Mouse (Mus musculus) 3T3-L1 (cell line): ENCODE measurements around the gene AC109138.7.

ENCODE experiments used
- DNase-seq: peaks from one replicate; pipeline ENCODE4 v3.0.0-alpha.2; 2015; ENCODE audit warnings: low read depth, low spot score

The AC109138.7 gene

GRCm38 (mm10) chr19:4214071-4214770 lies at the start of gene AC109138.7, which contains the start of gene Clcf1:
AC109138.7 (plus strand) TSS chr19:4214357.
Clcf1 (plus strand) TSS chr19:4214238.
- peak; percentile 89 for DNase-seq

GRCm38 (mm10) chr19:4164721-4165120 lies 49.4 kb upstream of the AC109138.7 start:
- DNase-seq, result no peak

- no peak for DNase-seq
These were observed 47.3 kb upstream of the AC109138.7 start for GRCm38 (mm10) chr19:4166678-4167476.

GRCm38 (mm10) chr19:4169378-4169784 lies 44.8 kb upstream of the AC109138.7 start:
- peak; percentile 98 for DNase-seq

- DNase-seq, result no peak
These were observed 44.3 kb upstream of the AC109138.7 start for GRCm38 (mm10) chr19:4169810-4170209.

GRCm38 (mm10) chr19:4170723-4171392 lies 43.3 kb upstream of the AC109138.7 start:
- DNase-seq, result no peak

- no peak for DNase-seq
These were observed 42.5 kb upstream of the AC109138.7 start for GRCm38 (mm10) chr19:4171393-4172290.

GRCm38 (mm10) chr19:4172925-4173324 lies 41.2 kb upstream of the AC109138.7 start:
- no peak for DNase-seq

- DNase-seq, result no peak
These were observed 38.7 kb upstream of the AC109138.7 start, which contains the start of gene Carns1 for GRCm38 (mm10) chr19:4175368-4175947. Carns1 (minus strand) TSS chr19:4175479.

- DNase-seq, result no peak
These were observed 33.7 kb upstream of the AC109138.7 start for GRCm38 (mm10) chr19:4180411-4180810.

- peak; percentile 51 for DNase-seq
These were observed 32.3 kb upstream of the AC109138.7 start for GRCm38 (mm10) chr19:4181892-4182291.

GRCm38 (mm10) chr19:4183689-4184088 lies 30.5 kb upstream of the AC109138.7 start:
- DNase-seq, result no peak

- no peak for DNase-seq
These were observed 28.9 kb upstream of the AC109138.7 start for GRCm38 (mm10) chr19:4184976-4185975.

GRCm38 (mm10) chr19:4187303-4187702 lies 26.9 kb upstream of the AC109138.7 start:
- no peak for DNase-seq

GRCm38 (mm10) chr19:4189051-4189620 lies 25.0 kb upstream of the AC109138.7 start:
- DNase-seq, result no peak

- DNase-seq, result no peak
These were observed 23.3 kb upstream of the AC109138.7 start, which contains the start of gene Tbc1d10c for GRCm38 (mm10) chr19:4190831-4191334. Tbc1d10c (minus strand) TSS chr19:4191284.

- peak; percentile 94 for DNase-seq
These were observed 22.5 kb upstream of the AC109138.7 start, which contains the start of gene Ppp1ca for GRCm38 (mm10) chr19:4191528-4192250. Ppp1ca (plus strand) TSS chr19:4192065.
